Mouse (Mus musculus) gastrocnemius, adult 18-20 months (tissue): Measurements from ENCODE around the gene Zfr. TPM values are rescaled to one million over a fixed set of nuclear protein-coding genes. Genes with fewer than 3 reads are reported as not detected.
"Not testable (repeated sequence)": the region's sequence is repeated elsewhere in the genome, so short reads cannot be mapped to it uniquely, and the experiment has no call there.

Source experiments
- DNase-seq: peaks from one replicate; pipeline ENCODE4 v3.0.0; 2021; ENCODE audit warnings: low spot score
- total RNA-seq, 2 experiments: library from RNA; stranded (reverse); gene quantifications; 2 replicates each; pipeline ENCODE4 v1.2.3; 2021

Gene Zfr
- total RNA-seq, 2 experiments from 2014 or later = 57.8 to 68.4 TPM

GRCm38 (mm10) chr15:12104827-12105226, 12.8 kb upstream of the Zfr start:
- no peak for DNase-seq

- DNase-seq = no peak
Measured at GRCm38 (mm10) chr15:12106430-12106829, 11.2 kb upstream of the Zfr start.

- DNase-seq = no peak
Measured at GRCm38 (mm10) chr15:12108200-12108599, 9.4 kb upstream of the Zfr start.

- DNase-seq = not testable (repeated sequence)
Measured at GRCm38 (mm10) chr15:12108922-12109321, 8.7 kb upstream of the Zfr start.

DNA sequence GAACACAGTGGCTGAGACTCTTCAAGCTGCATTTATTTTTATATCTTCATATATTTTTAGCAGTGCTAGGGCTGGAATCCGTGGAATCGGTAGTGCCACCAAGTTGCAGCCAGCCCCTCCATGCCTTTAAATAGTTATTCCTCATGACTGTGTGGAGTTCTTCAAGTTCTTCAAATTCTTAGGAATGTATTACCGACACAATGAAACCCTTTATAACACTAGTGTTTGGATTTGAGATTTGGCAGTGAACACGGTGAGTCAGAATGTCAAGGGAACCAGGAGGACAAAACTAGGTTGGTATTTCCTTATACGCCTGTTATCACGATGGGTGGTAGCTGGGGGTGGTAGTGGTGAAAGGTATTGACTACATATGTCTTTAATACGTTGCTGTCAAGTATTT, 6.4 kb upstream of the Zfr start:
- DNase-seq = no peak

DNA sequence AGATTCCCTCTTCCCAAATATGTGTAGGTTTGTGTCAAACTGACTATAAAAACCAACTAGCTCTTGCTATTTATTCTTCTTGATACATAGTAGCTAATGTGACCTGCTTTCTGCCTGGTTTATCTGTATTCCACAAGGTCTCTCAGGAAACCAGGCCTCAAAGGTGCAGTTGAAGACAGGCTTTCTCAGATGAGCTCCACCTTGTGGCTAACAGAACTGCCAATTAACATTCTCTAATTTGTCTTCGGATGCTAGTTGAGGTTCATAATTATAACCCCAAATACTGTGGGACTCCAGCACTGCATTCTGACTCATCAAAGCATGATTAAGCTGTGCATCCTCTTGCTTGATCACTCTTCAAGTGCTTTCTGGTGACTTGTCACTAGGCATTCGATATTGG, 4.2 kb upstream of the Zfr start:
- no peak for DNase-seq

DNA sequence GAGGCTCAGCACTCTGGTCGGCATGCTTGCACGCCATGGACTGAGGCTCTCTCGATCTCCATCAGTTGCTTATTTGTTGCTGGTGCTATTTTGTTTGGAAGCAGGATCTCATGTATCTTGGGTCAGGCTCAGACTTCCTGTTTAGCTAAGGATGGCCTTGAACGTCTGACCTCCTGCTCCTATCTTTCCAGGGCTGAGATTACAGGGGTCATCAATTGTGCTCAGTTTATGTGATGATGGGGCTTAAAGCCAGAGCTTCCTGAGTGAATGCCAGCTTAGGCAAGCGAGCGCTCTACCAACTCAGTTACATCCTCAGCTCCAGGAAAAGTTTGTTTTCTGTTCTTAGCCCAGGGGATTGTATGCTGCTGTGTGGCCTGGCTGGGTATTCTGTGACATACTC, 3.1 kb upstream of the Zfr start:
- DNase-seq = no peak

DNA sequence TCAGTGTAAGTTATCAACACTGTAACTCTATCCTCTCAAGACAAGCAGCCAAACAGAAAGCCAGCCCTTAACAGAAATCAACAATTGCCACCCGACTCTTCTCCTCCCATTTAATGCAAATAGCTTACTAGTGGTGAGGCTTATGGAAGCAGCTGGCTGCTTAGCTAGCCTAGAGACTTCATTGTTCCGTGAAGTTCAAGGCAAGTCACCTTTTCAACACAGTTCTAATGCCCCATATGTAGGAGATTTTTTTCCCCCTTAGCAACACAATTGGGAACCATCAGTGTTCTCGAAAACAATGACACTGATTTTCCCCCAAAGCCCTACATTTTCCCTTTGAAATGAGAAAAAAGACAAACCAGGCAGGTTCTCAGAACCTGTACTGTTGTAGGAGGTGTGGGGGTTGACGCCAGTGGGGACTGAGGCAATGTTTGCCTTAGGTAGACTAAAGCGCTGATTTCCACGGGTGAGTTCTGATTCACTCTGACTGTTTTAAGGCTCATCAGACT, 1.9 kb upstream of the Zfr start:
- no peak for DNase-seq

- no peak for DNase-seq
Measured at GRCm38 (mm10) chr15:12118093-12118431, 431 bp downstream of the Zfr start.

- peak; percentile 19 for DNase-seq
Measured at GRCm38 (mm10) chr15:12118432-12119128, 949 bp downstream of the Zfr start.

GRCm38 (mm10) chr15:12119129-12119466, 1.5 kb downstream of the Zfr start:
- DNase-seq = no peak

- no peak for DNase-seq
Measured at GRCm38 (mm10) chr15:12124913-12125312, 7.3 kb downstream of the Zfr start.

GRCm38 (mm10) chr15:12130871-12131270, 13.2 kb downstream of the Zfr start:
- not testable (repeated sequence) for DNase-seq

- DNase-seq = no peak
Measured at GRCm38 (mm10) chr15:12134546-12134945, 16.9 kb downstream of the Zfr start.

DNA sequence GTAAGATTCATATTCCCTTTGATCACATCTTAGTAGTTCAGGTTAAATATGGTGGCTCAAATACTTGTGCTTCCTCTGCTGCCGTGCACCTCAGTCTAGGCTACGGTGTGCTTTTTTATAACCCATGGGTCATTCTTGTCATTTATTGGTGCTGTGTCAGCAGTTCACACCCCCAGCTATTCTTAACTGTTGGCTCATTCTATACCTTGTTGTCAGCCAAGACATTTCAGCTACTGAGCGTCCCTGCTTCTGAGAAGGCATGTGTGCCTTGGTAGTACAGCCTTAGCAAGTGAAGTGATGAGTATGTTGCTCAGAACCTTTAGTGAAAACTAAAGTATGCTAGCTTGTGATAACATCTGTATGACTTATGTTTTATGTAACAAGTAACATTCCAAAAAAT, 17.7 kb downstream of the Zfr start:
- DNase-seq = peak; percentile 69

DNA sequence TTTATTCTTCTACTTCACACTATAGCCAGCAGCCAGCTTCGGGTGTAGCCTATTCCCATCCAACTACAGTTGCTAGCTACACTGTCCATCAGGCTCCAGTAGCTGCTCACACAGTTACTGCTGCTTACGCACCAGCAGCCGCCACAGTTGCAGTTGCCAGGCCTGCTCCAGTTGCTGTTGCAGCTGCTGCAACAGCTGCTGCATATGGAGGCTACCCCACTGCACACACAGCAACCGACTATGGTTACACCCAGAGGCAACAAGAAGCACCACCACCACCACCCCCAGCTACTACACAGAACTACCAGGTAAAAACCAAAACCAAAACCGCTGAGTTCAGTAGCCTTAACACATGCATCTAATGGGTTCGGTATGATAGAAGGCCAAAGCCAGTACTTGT, 18.7 kb downstream of the Zfr start:
- DNase-seq = peak; percentile 19

GRCm38 (mm10) chr15:12140985-12141729, 23.5 kb downstream of the Zfr start:
- no peak for DNase-seq

- no peak for DNase-seq
Measured at GRCm38 (mm10) chr15:12147423-12147822, 29.8 kb downstream of the Zfr start.

DNA sequence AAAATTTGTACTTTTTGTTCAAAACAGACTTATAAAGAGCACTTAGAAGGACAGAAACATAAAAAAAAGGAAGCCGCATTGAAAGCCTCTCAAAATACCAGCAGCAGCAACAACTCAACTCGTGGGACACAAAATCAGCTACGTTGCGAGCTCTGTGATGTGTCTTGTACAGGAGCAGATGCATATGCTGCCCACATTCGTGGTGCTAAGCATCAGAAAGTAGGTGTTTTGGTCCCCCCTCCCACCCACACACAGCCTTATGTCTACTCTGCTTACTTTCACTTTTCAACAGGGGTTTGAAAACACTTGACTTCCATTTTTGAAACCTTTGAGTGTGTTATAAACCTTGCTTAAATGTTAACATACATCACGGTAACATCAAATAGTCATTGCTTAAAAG, 31.9 kb downstream of the Zfr start:
- DNase-seq = no peak

DNA sequence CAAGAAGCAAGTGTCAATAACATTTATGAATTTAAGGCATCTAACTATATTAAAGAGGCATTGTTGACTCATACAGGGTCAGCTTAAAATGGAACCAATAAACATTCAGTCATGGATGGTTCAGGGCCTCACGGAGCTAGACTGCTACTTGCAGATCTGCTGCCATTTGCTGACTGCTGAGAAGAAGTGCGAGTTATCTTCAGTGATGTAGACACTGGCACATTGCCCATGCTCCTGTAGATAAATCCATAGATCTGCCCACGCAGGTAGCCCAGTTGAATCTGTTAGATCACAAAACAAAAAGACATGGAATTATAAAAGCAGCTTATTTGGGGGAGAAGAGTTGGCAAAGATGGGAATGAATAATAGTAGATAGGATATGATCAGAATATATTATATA, 36.1 kb downstream of the Zfr start:
- no peak for DNase-seq

- DNase-seq = no peak
Measured at GRCm38 (mm10) chr15:12178126-12178525, 60.5 kb downstream of the Zfr start.

- not testable (repeated sequence) for DNase-seq
Measured at GRCm38 (mm10) chr15:12181181-12181805, 63.7 kb downstream of the Zfr start.
